ENCODE assay signal across 9 mouse cellular contexts in the genomic region with DNA sequence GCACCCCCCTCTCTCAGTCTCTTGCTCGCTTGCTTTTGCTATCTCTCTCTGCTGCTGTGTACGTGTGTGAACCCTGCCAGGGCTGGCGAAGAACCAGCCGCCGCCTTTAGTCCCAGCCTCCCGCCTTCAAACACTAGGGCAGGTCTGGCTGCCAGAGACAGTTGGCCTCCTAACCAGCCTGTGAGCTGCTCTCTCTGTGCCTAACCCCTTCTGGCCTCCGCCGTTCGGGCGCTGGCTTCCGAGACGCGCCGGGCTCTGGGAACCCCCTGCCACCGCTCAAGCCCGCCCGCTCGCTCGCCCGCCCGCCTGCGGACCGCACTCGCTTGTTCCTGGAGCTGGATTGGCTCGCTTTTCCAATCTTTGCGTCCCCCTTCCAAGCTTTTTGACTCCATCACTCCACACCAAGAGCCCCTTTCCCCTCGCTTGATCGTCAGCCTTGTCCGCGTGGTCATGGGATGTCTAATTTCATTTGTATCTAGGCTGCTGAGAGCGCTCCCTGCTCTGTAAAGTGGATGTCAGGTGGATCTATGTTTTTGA. TPM values are rescaled to one million over a fixed set of nuclear protein-coding genes. Genes with fewer than 3 reads are reported as not detected.
DNase-seq lines count a peak whose midpoint lies in the region; ATAC-seq and TF ChIP-seq lines count a peak whose summit lies in the region.
"Had no signal": no experiment of that assay in that cellular context is flagged by ENCODE, and none has a peak within 500 bp of the region (broad histone marks: within the 10 kb centered on the region; RNA-seq: fewer than 3 reads in every experiment).

No protein-coding gene starts in this region.

- H3K36me3 ChIP-seq in heart, embryonic 10.5 days, result no peaks in the 10 kb centered on the region
- H3K36me3 ChIP-seq in forebrain, embryonic 14.5 days (ENCODE audit: control insufficient read depth, insufficient read depth, low read length), result no peaks in the 10 kb centered on the region
- no peaks in the 10 kb centered on the region for H3K36me3 ChIP-seq in limb, embryonic 12.5 days
- H3K36me3 ChIP-seq in stomach, postnatal 0 days (ENCODE audit: control insufficient read depth, insufficient read depth, low read length), result no peaks in the 10 kb centered on the region

- H3K27ac ChIP-seq in heart, embryonic 10.5 days, result no peak overlapping the region
- peak overlapping the region; percentile 82 for H3K27ac ChIP-seq in forebrain, embryonic 14.5 days (ENCODE audit: low read depth, low read length)
- no peak overlapping the region for H3K27ac ChIP-seq in limb, embryonic 12.5 days
- H3K27ac ChIP-seq in stomach, postnatal 0 days (replicated peaks), result no peak overlapping the region

- peaks cover 85% of the 10 kb centered on the region for H3K27me3 ChIP-seq in heart, embryonic 10.5 days (ENCODE audit: insufficient read depth, poor library complexity, severe bottlenecking)
- H3K27me3 ChIP-seq in forebrain, embryonic 14.5 days (replicated peaks; ENCODE audit: control insufficient read depth, insufficient read depth, low read length), result peaks cover 68% of the 10 kb centered on the region
- H3K27me3 ChIP-seq in limb, embryonic 12.5 days, result peaks cover 81% of the 10 kb centered on the region
- H3K27me3 ChIP-seq in stomach, postnatal 0 days (ENCODE audit: control insufficient read depth, insufficient read depth, low read length), result peaks cover 21% of the 10 kb centered on the region

- ATAC-seq in forebrain, embryonic 14.5 days, result peak; percentile 54
- no peak for ATAC-seq in limb, embryonic 12.5 days (ENCODE audit: insufficient number of reproducible peaks, insufficient read depth, low FRiP score, low TSS enrichment, low read depth)
- 0 out of 2 replicates have a peak, but pooled peaks have one; percentile 15 for ATAC-seq in stomach, postnatal 0 days (ENCODE audit: low FRiP score, low TSS enrichment)

- H3K4me1 ChIP-seq in heart, embryonic 10.5 days, result peaks cover 26% of the 10 kb centered on the region
- H3K4me1 ChIP-seq in forebrain, embryonic 14.5 days (ENCODE audit: control insufficient read depth, insufficient read depth, low read length), result peaks cover 14% of the 10 kb centered on the region
- peaks cover 28% of the 10 kb centered on the region for H3K4me1 ChIP-seq in limb, embryonic 12.5 days (replicated peaks)
- no peaks in the 10 kb centered on the region for H3K4me1 ChIP-seq in stomach, postnatal 0 days (replicated peaks; ENCODE audit: control insufficient read depth, insufficient read depth)

- no peak for TF ChIP-seq EP300 in stomach, postnatal 0 days (optimal IDR thresholded peaks at IDR 0.05)

- H3K9ac ChIP-seq in forebrain, embryonic 14.5 days (ENCODE audit: low read length), result peak overlapping the region; percentile 60
- no peak overlapping the region for H3K9ac ChIP-seq in limb, embryonic 12.5 days (replicated peaks)
- no peak overlapping the region for H3K9ac ChIP-seq in stomach, postnatal 0 days (ENCODE audit: low read length)

- DNase-seq in heart, embryonic 10.5 days (ENCODE audit: low spot score), result no peak
- DNase-seq in heart, adult 11 months, result no peak
- DNase-seq in brain, embryonic 14.5 days (ENCODE audit: low read depth), result peak; percentile 80
- DNase-seq in forebrain, embryonic 14.5 days (ENCODE audit: low spot score), result peak; percentile 70
- DNase-seq in stomach, postnatal 0 days (ENCODE audit: low spot score), result no peak
- no peak for DNase-seq in ovary, postnatal 14 days (ENCODE audit: low spot score)
- DNase-seq in thymus, postnatal 25 days, result no peak

- 1% methylated on average over 31 of the region's 31 CpGs for WGBS in heart, embryonic 10.5 days
- WGBS in forebrain, embryonic 14.5 days, result under 1% methylated on average over 31 of the region's 31 CpGs
- under 1% methylated on average over 31 of the region's 31 CpGs for WGBS in limb, embryonic 12.5 days
- WGBS in stomach, postnatal 0 days, result under 1% methylated on average over 31 of the region's 31 CpGs

- no peak for TF ChIP-seq POLR2A in brain, embryonic 14.5 days (IDR thresholded peaks at IDR 0.05; ENCODE audit: borderline replicate concordance, extremely low read depth, insufficient read depth, insufficient read length, poor library complexity, severe bottlenecking)

- H3K4me2 ChIP-seq in forebrain, embryonic 14.5 days (ENCODE audit: low read length), result peak overlapping the region; percentile 89
- peak overlapping the region; percentile 48 for H3K4me2 ChIP-seq in limb, embryonic 12.5 days
- 0 out of 2 replicates have a peak overlapping the region, but pooled peaks have one; percentile 11 for H3K4me2 ChIP-seq in stomach, postnatal 0 days (replicated peaks; ENCODE audit: low read depth)

- peak overlapping the region; percentile 48 for H3K4me3 ChIP-seq in heart, embryonic 10.5 days
- H3K4me3 ChIP-seq in forebrain, embryonic 14.5 days (ENCODE audit: low read depth, low read length), result peak overlapping the region; percentile 48
- H3K4me3 ChIP-seq in limb, embryonic 12.5 days (replicated peaks), result peak overlapping the region; percentile 28
- no peak overlapping the region for H3K4me3 ChIP-seq in stomach, postnatal 0 days (ENCODE audit: low read depth, low read length)
- H3K4me3 ChIP-seq: myocyte had no signal

- H3K9me3 ChIP-seq in heart, embryonic 10.5 days, result no peaks in the 10 kb centered on the region
- H3K9me3 ChIP-seq in forebrain, embryonic 14.5 days (replicated peaks; ENCODE audit: control insufficient read depth, low read length), result no peaks in the 10 kb centered on the region
- no peaks in the 10 kb centered on the region for H3K9me3 ChIP-seq in limb, embryonic 12.5 days
- no peaks in the 10 kb centered on the region for H3K9me3 ChIP-seq in stomach, postnatal 0 days (ENCODE audit: control insufficient read depth, low read length)

- TF ChIP-seq CTCF in brain, embryonic 14.5 days (IDR thresholded peaks at IDR 0.05; ENCODE audit: borderline replicate concordance, extremely low read depth, insufficient read depth, insufficient read length), result no peak
- no peak for TF ChIP-seq CTCF in stomach, postnatal 0 days (IDR thresholded peaks at IDR 0.05; ENCODE audit: low read depth)

RNA-seq across cellular contexts. Expression of a gene that starts 1.5 kb away (rescaled TPM):
- polyA plus RNA-seq in heart, embryonic 10.5 days (2016; fragmentation: Nextera tagmentation; extraction: Ambion mirVana), result not detected in 2 replicates
- 32.0 and 42.6 TPM in 2 replicates for polyA plus RNA-seq in brain, embryonic 14.5 days (2012; rRNA removed)
- polyA plus RNA-seq in forebrain, embryonic 14.5 days (2014; fragmentation: Nextera tagmentation; extraction: Ambion mirVana), result 37.5 and 44.9 TPM in 2 replicates
- polyA plus RNA-seq in limb, embryonic 12.5 days (2016; fragmentation: Nextera tagmentation; extraction: Ambion mirVana), result 0.16 and 0.35 TPM in 2 replicates
- polyA plus RNA-seq in stomach, postnatal 0 days (2015; fragmentation: Nextera tagmentation; extraction: Ambion mirVana), result 0.28 and 0.42 TPM in 2 replicates
- polyA plus RNA-seq: myocyte had no signal

Comparison
In these comparisons a context has a peak if more than half of its experiments do, and no peak if none do; other contexts are left out.
1. DNase-seq: peak in brain, embryonic 14.5 days (single experiment) and forebrain, embryonic 14.5 days (single experiment); none in heart, embryonic 10.5 days (single experiment), heart, adult 11 months (single experiment), stomach, postnatal 0 days (single experiment), ovary, postnatal 14 days (single experiment) and thymus, postnatal 25 days (single experiment).
2. H3K4me2 ChIP-seq: peak in every context shown above with its lines; median percentile 89 in forebrain, embryonic 14.5 days; 48 in limb, embryonic 12.5 days; 11 in stomach, postnatal 0 days.
3. RNA of a gene that starts 1.5 kb away (polyA plus RNA-seq): 32.0 to 42.6 TPM in brain, embryonic 14.5 days and 37.5 to 44.9 TPM in forebrain, embryonic 14.5 days; 0.28 to 0.42 TPM in stomach, postnatal 0 days, 0.16 to 0.35 TPM in limb, embryonic 12.5 days and not detected in heart, embryonic 10.5 days; every median in the first group is over 10 times any median in the second.